Mouse (Mus musculus) G1E (cell line): Measurements from ENCODE around the gene Micu1. TPM values are rescaled to one million over a fixed set of nuclear protein-coding genes. Genes with fewer than 3 reads are reported as not detected.

ENCODE experiments used
- ATAC-seq: 2 replicates; pipeline ENCODE4 v1.8.0; 2016; ENCODE audit warnings: mild to moderate bottlenecking; ENCODE audit not compliant: insufficient number of reproducible peaks, poor library complexity, low FRiP score, severe bottlenecking; ENCODE audit errors: extremely low read depth
- DNase-seq: peaks from one replicate; pipeline ENCODE4 v3.0.0; 2012; ENCODE audit warnings: low spot score
- H3K27me3 ChIP-seq: 2 replicates; pipeline ENCODE4 v1.6.1; 2012; ENCODE audit warnings: mild to moderate bottlenecking, low read length, inconsistent platforms; ENCODE audit not compliant: insufficient read depth
- H3K36me3 ChIP-seq: replicated peaks from 2 replicates; pipeline ENCODE3; 2012; ENCODE audit warnings: mild to moderate bottlenecking, inconsistent platforms
- H3K4me1 ChIP-seq: 2 replicates; pipeline ENCODE4 v1.6.1; 2012; ENCODE audit warnings: low read depth, low read length, inconsistent platforms, mixed read lengths; ENCODE audit not compliant: insufficient read depth
- H3K4me3 ChIP-seq: 2 replicates; pipeline ENCODE4 v1.5.1; 2012; ENCODE audit warnings: low read depth, mild to moderate bottlenecking, inconsistent platforms, low read length, moderate library complexity, mixed read lengths
- H3K9me3 ChIP-seq: replicated peaks from 2 replicates; pipeline ENCODE4 v1.6.1; 2012; ENCODE audit warnings: inconsistent platforms
- CTCF ChIP-seq: IDR thresholded peaks from 2 replicates; pipeline ENCODE4 v1.5.1; 2012; ENCODE audit warnings: low read depth, low read length, inconsistent platforms, mixed read lengths
- GATA1 ChIP-seq: IDR thresholded peaks from 2 replicates; pipeline ENCODE4 v1.6.1; 2012; ENCODE audit warnings: borderline replicate concordance, low read length, inconsistent platforms, mixed read lengths
- GATA2 ChIP-seq: IDR thresholded peaks from 2 replicates; pipeline ENCODE4 v1.6.1; 2012; ENCODE audit warnings: low read depth, low read length, inconsistent platforms, borderline replicate concordance
- POLR2AphosphoS5 ChIP-seq: IDR thresholded peaks from 2 replicates; pipeline ENCODE4 v1.6.1; 2012; ENCODE audit warnings: low read depth, low read length, inconsistent platforms; ENCODE audit not compliant: insufficient replicate concordance
- TAL1 ChIP-seq: conservative IDR thresholded peaks from 2 replicates; pipeline ENCODE4 v1.6.1; 2012; ENCODE audit warnings: low read depth, low read length, inconsistent platforms, mixed read lengths
- polyA plus RNA-seq: library from polyadenylated mRNA; stranded (reverse); fragments of >175 nt; gene quantifications from 2 replicates; pipeline ENCODE4 v1.2.3, GENCODE M21; 2012
- total RNA-seq, 2 experiments: library from RNA; stranded (forward) in 1 of 2; stranded (reverse) in 1 of 2; fragments of 200-1000 nt in 1 of 2; fragments of >200 nt in 1 of 2; fragmentation: Nextera tagmentation in 1 of 2; gene quantifications; 2 replicates each; pipeline ENCODE4 v1.2.3; 2014 to 2017

Gene Micu1
- total and polyA plus RNA-seq, 3 experiments, result 7.9 to 37.4 (median 24.5) TPM

- peaks cover 44% of the 10 kb centered on the region for H3K4me1 ChIP-seq
- H3K27me3 ChIP-seq, result no peaks in the 10 kb centered on the region
- no peaks in the 10 kb centered on the region for H3K9me3 ChIP-seq
- H3K36me3 ChIP-seq, result peaks cover 85% of the 10 kb centered on the region
- no peak overlapping the region for H3K4me3 ChIP-seq
- no peak for ATAC-seq
- TF ChIP-seq GATA2 (no peak), POLR2AphosphoS5 (no peak), CTCF (no peak), GATA1 (no peak), TAL1 (no peak)
- no peak for DNase-seq
These were observed 183.8 kb downstream of the Micu1 start for GRCm38 (mm10) chr10:59886081-59886466.

GRCm38 (mm10) chr10:59887432-59887831 is 185.2 kb downstream of the Micu1 start:
- ATAC-seq (no peak), DNase-seq (no peak)
- Histone ChIP-seq H3K36me3 (peaks cover 88% of the 10 kb centered on the region), H3K4me3 (no peak overlapping the region), H3K4me1 (peaks cover 43% of the 10 kb centered on the region), H3K27me3 (no peaks in the 10 kb centered on the region), H3K9me3 (no peaks in the 10 kb centered on the region)
- TF ChIP-seq GATA2 (no peak), GATA1 (no peak), POLR2AphosphoS5 (no peak), TAL1 (no peak), CTCF (no peak)

GRCm38 (mm10) chr10:59889339-59889738 is 187.1 kb downstream of the Micu1 start:
- no peak for TF ChIP-seq TAL1
- TF ChIP-seq GATA1, result no peak
- TF ChIP-seq CTCF, result no peak
- no peak for TF ChIP-seq GATA2
- TF ChIP-seq POLR2AphosphoS5, result no peak
- no peaks in the 10 kb centered on the region for H3K9me3 ChIP-seq
- DNase-seq, result no peak
- peaks cover 88% of the 10 kb centered on the region for H3K36me3 ChIP-seq
- H3K27me3 ChIP-seq, result no peaks in the 10 kb centered on the region
- no peak for ATAC-seq
- H3K4me1 ChIP-seq, result peaks cover 43% of the 10 kb centered on the region
- H3K4me3 ChIP-seq, result no peak overlapping the region

- Histone ChIP-seq H3K36me3 (peaks cover 88% of the 10 kb centered on the region), H3K4me1 (peaks cover 45% of the 10 kb centered on the region), H3K9me3 (no peaks in the 10 kb centered on the region), H3K4me3 (no peak overlapping the region), H3K27me3 (no peaks in the 10 kb centered on the region)
- ATAC-seq (no peak), DNase-seq (no peak)
- no peak for TF ChIP-seq GATA1
- no peak for TF ChIP-seq CTCF
- TF ChIP-seq GATA2, result no peak
- no peak for TF ChIP-seq TAL1
- TF ChIP-seq POLR2AphosphoS5, result no peak
These were observed 187.9 kb downstream of the Micu1 start for GRCm38 (mm10) chr10:59889953-59890751.

- H3K9me3 ChIP-seq, result no peaks in the 10 kb centered on the region
- TF ChIP-seq GATA2 (no peak), CTCF (peak; percentile 52)
- H3K4me3 ChIP-seq, result no peak overlapping the region
- no peaks in the 10 kb centered on the region for H3K27me3 ChIP-seq
- DNase-seq, result no peak
- H3K36me3 ChIP-seq, result peaks cover 91% of the 10 kb centered on the region
- no peak for ATAC-seq
- peaks cover 44% of the 10 kb centered on the region for H3K4me1 ChIP-seq
These were observed 190.7 kb downstream of the Micu1 start for GRCm38 (mm10) chr10:59892977-59893376.

GRCm38 (mm10) chr10:59894251-59895160 is 192.2 kb downstream of the Micu1 start:
- Histone ChIP-seq H3K4me3 (no peak overlapping the region), H3K4me1 (peaks cover 48% of the 10 kb centered on the region), H3K36me3 (peaks cover 89% of the 10 kb centered on the region), H3K9me3 (no peaks in the 10 kb centered on the region), H3K27me3 (no peaks in the 10 kb centered on the region)
- no peak for DNase-seq
- TF ChIP-seq TAL1, result no peak
- peak; percentile 52; the same call in 1 of the 2 replicates for TF ChIP-seq CTCF
- ATAC-seq, result no peak
